8 mouse cellular contexts compared by ENCODE assay signal in the genomic region with DNA sequence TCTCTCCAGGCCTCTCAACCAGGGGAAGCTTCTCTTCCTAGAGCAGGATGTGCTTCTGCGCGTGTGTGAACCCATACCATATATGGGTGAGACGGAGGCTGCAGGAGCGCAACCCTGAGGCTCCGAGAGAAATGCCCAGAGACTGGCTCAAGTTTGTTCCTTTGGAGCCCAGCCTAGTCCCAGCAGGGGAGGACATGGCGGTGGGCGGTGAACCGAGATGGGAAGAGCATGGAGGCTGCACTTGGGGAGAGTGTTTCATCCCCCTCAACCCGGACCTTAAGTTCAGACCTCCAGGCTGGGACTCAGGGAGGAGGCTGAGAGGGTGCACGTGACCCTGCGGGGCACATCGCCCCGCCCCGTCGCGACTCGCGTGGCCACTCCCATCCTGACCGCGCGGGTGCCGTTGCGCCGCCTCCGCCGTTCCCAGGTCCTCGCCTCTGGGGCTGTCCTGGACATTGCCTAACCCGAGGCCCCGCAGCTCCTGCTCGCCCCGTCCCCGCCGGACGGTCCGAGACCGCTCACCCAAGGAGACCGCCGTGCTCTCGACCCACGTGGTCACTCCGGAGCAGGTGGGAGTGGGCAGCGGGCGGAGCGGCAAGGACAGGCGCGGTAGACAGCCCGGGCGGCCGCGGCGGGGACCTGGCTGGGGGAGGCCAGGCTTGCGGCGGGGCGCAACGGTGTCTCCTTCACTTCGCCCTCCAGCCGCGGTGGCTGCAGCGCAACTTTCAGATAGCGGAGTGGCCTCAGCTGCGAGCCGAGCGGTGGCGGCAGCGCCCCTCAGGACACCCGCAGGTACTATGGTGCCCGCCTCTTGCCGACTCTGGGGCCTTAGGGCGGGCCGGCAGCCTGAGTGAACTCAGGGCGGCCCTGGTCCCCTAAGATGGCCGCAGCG. TPM values are rescaled to one million over a fixed set of nuclear protein-coding genes. Genes with fewer than 3 reads are reported as not detected.
DNase-seq lines count a peak whose midpoint lies in the region; ATAC-seq and TF ChIP-seq lines count a peak whose summit lies in the region.

No protein-coding gene starts in this region.

- peak overlapping the region; percentile 74 for H3K9ac ChIP-seq in hindbrain, embryonic 11.5 days (ENCODE audit: low read depth, low read length)
- H3K9ac ChIP-seq in lung, postnatal 0 days (replicated peaks; ENCODE audit: low read depth), result peak overlapping the region; percentile 74

- peak overlapping the region; percentile 78 for H3K4me2 ChIP-seq in hindbrain, embryonic 11.5 days (replicated peaks; ENCODE audit: low read depth, low read length)
- H3K4me2 ChIP-seq in lung, postnatal 0 days (replicated peaks; ENCODE audit: low read depth, low read length), result peak overlapping the region; percentile 55

- no peaks in the 10 kb centered on the region for H3K27me3 ChIP-seq in hindbrain, embryonic 11.5 days (ENCODE audit: control insufficient read depth, insufficient read depth, low read length)
- no peaks in the 10 kb centered on the region for H3K27me3 ChIP-seq in lung, postnatal 0 days (replicated peaks; ENCODE audit: insufficient read depth, low read length)

- TF ChIP-seq EP300 in lung, postnatal 0 days (IDR thresholded peaks at IDR 0.05), result no peak

- WGBS in hindbrain, embryonic 11.5 days, result under 1% methylated on average over 71 of the region's 73 CpGs
- under 1% methylated on average over 60 of the region's 73 CpGs for WGBS in lung, postnatal 0 days

- H3K4me1 ChIP-seq in hindbrain, embryonic 11.5 days (replicated peaks; ENCODE audit: control insufficient read depth, insufficient read depth, low read length), result no peaks in the 10 kb centered on the region
- H3K4me1 ChIP-seq in lung, postnatal 0 days (ENCODE audit: insufficient read depth, low read depth, low read length), result peaks cover 10% of the 10 kb centered on the region; the same call in 1 of the 2 replicates

- peak; percentile 35 for TF ChIP-seq CTCF in lung, postnatal 0 days (IDR thresholded peaks at IDR 0.05)

- peak overlapping the region; percentile 76 for H3K27ac ChIP-seq in hindbrain, embryonic 11.5 days (ENCODE audit: low read depth, low read length)
- peak overlapping the region; percentile 92 for H3K27ac ChIP-seq in lung, postnatal 0 days (ENCODE audit: low read length)

- peak overlapping the region; percentile 98 for H3K4me3 ChIP-seq in hindbrain, embryonic 11.5 days (ENCODE audit: low read depth, low read length)
- peak overlapping the region; percentile 91 for H3K4me3 ChIP-seq in lung, postnatal 0 days (ENCODE audit: low read depth, low read length)

- no peaks in the 10 kb centered on the region for H3K9me3 ChIP-seq in hindbrain, embryonic 11.5 days (ENCODE audit: control insufficient read depth, low read length)
- no peaks in the 10 kb centered on the region for H3K9me3 ChIP-seq in lung, postnatal 0 days (ENCODE audit: low read length)

- H3K36me3 ChIP-seq in hindbrain, embryonic 11.5 days (ENCODE audit: control insufficient read depth, insufficient read depth, low read length), result no peaks in the 10 kb centered on the region; the same call in 1 of the 2 replicates
- H3K36me3 ChIP-seq in lung, postnatal 0 days (ENCODE audit: insufficient read depth, low read length), result no peaks in the 10 kb centered on the region; the same call in 1 of the 2 replicates

- peak; percentile 97 for DNase-seq in NIH3T3 (ENCODE audit: low read depth)
- peak; percentile 98 for DNase-seq in cerebellum, adult 9-11 months
- peak; percentile 90 to 96 for DNase-seq in frontal cortex, adult 2 months (ENCODE audit: extremely low spot score in 1 of 2, low spot score in 1 of 2)
- peak; percentile 96 for DNase-seq in hindbrain, embryonic 11.5 days (ENCODE audit: low spot score)
- DNase-seq in layer of hippocampus, postnatal 10 days (ENCODE audit: low spot score in 2 of 2), result peak; percentile 96 to 97
- DNase-seq in lung, postnatal 0 days (ENCODE audit: low spot score), result peak; percentile 97
- peak; percentile 97 for DNase-seq in ovary, postnatal 10 days (ENCODE audit: low spot score)
- peak; percentile 94 for DNase-seq in thymus, postnatal 0 days (ENCODE audit: low spot score)

- peak; percentile 98 for ATAC-seq in hindbrain, embryonic 11.5 days (ENCODE audit: low FRiP score)
- peak; percentile 98 for ATAC-seq in lung, postnatal 0 days

RNA-seq across cellular contexts. Expression of a gene that starts 6.1 kb away (rescaled TPM):
- 203 and 215 TPM in 2 replicates for polyA plus RNA-seq in frontal cortex, adult 2 months (2012; rRNA removed)
- 312 and 318 TPM in 2 replicates for polyA plus RNA-seq in hindbrain, embryonic 11.5 days (2014; fragmentation: Nextera tagmentation; extraction: Ambion mirVana)
- total RNA-seq in layer of hippocampus, postnatal 10 days (2021), result 100 to 1,000 TPM; 201 to 224 TPM
- 220 and 221 TPM in 2 replicates for polyA plus RNA-seq in lung, postnatal 0 days (2015; fragmentation: Nextera tagmentation; extraction: Ambion mirVana)
- polyA plus RNA-seq in thymus, postnatal 0 days (2015; fragmentation: Nextera tagmentation; extraction: Ambion mirVana), result 266 and 279 TPM in 2 replicates

RNA-seq across cellular contexts. Expression of a gene that starts 17.7 kb away (rescaled TPM):
- 29.9 and 31.3 TPM in 2 replicates for polyA plus RNA-seq in frontal cortex, adult 2 months (2012; rRNA removed)
- 16.8 and 19.2 TPM in 2 replicates for polyA plus RNA-seq in hindbrain, embryonic 11.5 days (2014; fragmentation: Nextera tagmentation; extraction: Ambion mirVana)
- 10 to 100 TPM; 42.1 to 44.5 TPM for total RNA-seq in layer of hippocampus, postnatal 10 days (2021)
- 13.0 and 14.7 TPM in 2 replicates for polyA plus RNA-seq in lung, postnatal 0 days (2015; fragmentation: Nextera tagmentation; extraction: Ambion mirVana)
- 26.3 and 29.1 TPM in 2 replicates for polyA plus RNA-seq in thymus, postnatal 0 days (2015; fragmentation: Nextera tagmentation; extraction: Ambion mirVana)

Comparison
In these comparisons a context has a peak if more than half of its experiments do, and no peak if none do; other contexts are left out.
1. Peak in every context shown above with its lines: DNase-seq, ATAC-seq, H3K4me3 ChIP-seq and H3K27ac ChIP-seq.